Mouse (Mus musculus) heart, embryonic 13.5 days (tissue): Measurements from ENCODE around the gene 2200002J24Rik. TPM values are rescaled to one million over a fixed set of nuclear protein-coding genes. Genes with fewer than 3 reads are reported as not detected.

Source experiments
- ATAC-seq: fragments of 200-750 bp; cut with Nextera tagmentation; 2 replicates; pipeline ENCODE4 v1.8.0; 2017; ENCODE audit warnings: moderate TSS enrichment; ENCODE audit not compliant: insufficient number of reproducible peaks, low FRiP score, low TSS enrichment; ENCODE audit errors: extremely low read depth
- H3K27ac ChIP-seq: fragments of 300-500 bp; sonication (generic); replicated peaks from 2 replicates; pipeline ENCODE4 v1.5.1; 2015; ENCODE audit warnings: moderate library complexity, mild to moderate bottlenecking, inconsistent platforms
- H3K27me3 ChIP-seq: fragments of 300-500 bp; sonication (generic); replicated peaks from 2 replicates; pipeline ENCODE4 v1.6.1; 2015; ENCODE audit warnings: mild to moderate bottlenecking, inconsistent platforms
- H3K36me3 ChIP-seq: fragments of 300-500 bp; sonication (generic); 2 replicates; pipeline ENCODE4 v1.6.1; 2015; ENCODE audit warnings: mild to moderate bottlenecking, inconsistent platforms
- H3K4me1 ChIP-seq: fragments of 300-500 bp; sonication (generic); 2 replicates; pipeline ENCODE4 v1.6.1; 2015; ENCODE audit warnings: inconsistent platforms
- H3K4me2 ChIP-seq: fragments of 300-500 bp; sonication (generic); 2 replicates; pipeline ENCODE4 v1.6.1; 2015; ENCODE audit warnings: inconsistent platforms, mild to moderate bottlenecking, moderate library complexity
- H3K4me3 ChIP-seq: fragments of 300-500 bp; sonication (generic); 2 replicates; pipeline ENCODE4 v1.5.1; 2015; ENCODE audit warnings: moderate library complexity, mild to moderate bottlenecking, inconsistent platforms
- H3K9ac ChIP-seq: fragments of 300-500 bp; sonication (generic); 2 replicates; pipeline ENCODE4 v1.6.1; 2015; ENCODE audit warnings: inconsistent platforms, mild to moderate bottlenecking, moderate library complexity
- H3K9me3 ChIP-seq: fragments of 300-500 bp; sonication (generic); 2 replicates; pipeline ENCODE4 v1.6.1; 2016; ENCODE audit warnings: inconsistent platforms
- WGBS: fragments of 180-500 bp; shearing (Covaris S2); methylation state at CpG from one replicate; pipeline ENCODE4 v1.1.7; 2015; ENCODE audit warnings: mixed read lengths; 5-methylcytosine and 5-hydroxymethylcytosine counted together
- polyA plus RNA-seq: library from polyadenylated mRNA; unstranded; fragments of >200 nt; fragmentation: Nextera tagmentation; extraction: Ambion mirVana; gene quantifications from 2 replicates; pipeline ENCODE4 v1.2.1, GENCODE M21; 2015

2200002J24Rik gene
- 1.9 TPM in 2 replicates for polyA plus RNA-seq

DNA sequence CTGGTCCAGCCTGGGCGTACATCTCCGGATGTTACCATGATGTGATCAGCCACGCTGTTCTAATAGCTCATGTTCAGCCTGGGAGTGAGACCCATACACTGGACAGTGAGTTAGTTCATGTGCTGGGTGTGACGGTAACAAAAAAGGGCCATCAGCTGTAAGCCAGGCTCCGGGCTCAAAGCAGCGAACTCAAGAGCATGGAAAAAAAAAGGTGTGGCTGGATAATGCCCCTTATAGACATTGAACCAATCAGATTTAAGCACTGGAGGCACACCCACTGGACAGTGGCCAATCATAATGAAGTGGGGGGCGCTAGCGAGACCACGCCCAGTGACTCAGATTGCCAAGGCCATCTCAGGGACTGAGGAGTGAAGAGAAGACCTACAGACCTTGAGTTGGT, at the start of gene 2200002J24Rik:
TSS of gene 2200002J24Rik (plus strand) at position 338 of the 400 bp plus-strand sequence.
- peaks cover 17% of the 10 kb centered on the region for H3K4me1 ChIP-seq
- no peaks in the 10 kb centered on the region for H3K9me3 ChIP-seq
- ATAC-seq: no peak
- no peaks in the 10 kb centered on the region for H3K27me3 ChIP-seq
- H3K4me2 ChIP-seq: no peak within 1 kb of the TSS
- H3K27ac ChIP-seq: no peak within 1 kb of the TSS
- 38% methylated on average over 9 of the region's 9 CpGs for WGBS
- H3K4me3 ChIP-seq: no peak within 1 kb of the TSS
- no peak within 1 kb of the TSS for H3K9ac ChIP-seq
- H3K36me3 ChIP-seq: no peaks in the 10 kb centered on the region

- H3K4me3 ChIP-seq: peak within 1 kb of the TSS; percentile 97
- peak; percentile 98 for ATAC-seq
- H3K9ac ChIP-seq: peak within 1 kb of the TSS; percentile 98
- H3K27ac ChIP-seq: peak within 1 kb of the TSS; percentile 58
- H3K27me3 ChIP-seq: no peaks in the 10 kb centered on the region
- H3K9me3 ChIP-seq: no peaks in the 10 kb centered on the region
- peaks cover 72% of the 10 kb centered on the region for H3K36me3 ChIP-seq
- peak within 1 kb of the TSS; percentile 99 for H3K4me2 ChIP-seq
- H3K4me1 ChIP-seq: peaks cover 14% of the 10 kb centered on the region
- 1% methylated on average over 59 of the region's 59 CpGs for WGBS
Measured at GRCm38 (mm10) chr7:30649591-30650540, 48.9 kb upstream of the 2200002J24Rik start, which contains the start of gene Rbm42. Rbm42 (minus strand) TSS chr7:30650317.

DNA sequence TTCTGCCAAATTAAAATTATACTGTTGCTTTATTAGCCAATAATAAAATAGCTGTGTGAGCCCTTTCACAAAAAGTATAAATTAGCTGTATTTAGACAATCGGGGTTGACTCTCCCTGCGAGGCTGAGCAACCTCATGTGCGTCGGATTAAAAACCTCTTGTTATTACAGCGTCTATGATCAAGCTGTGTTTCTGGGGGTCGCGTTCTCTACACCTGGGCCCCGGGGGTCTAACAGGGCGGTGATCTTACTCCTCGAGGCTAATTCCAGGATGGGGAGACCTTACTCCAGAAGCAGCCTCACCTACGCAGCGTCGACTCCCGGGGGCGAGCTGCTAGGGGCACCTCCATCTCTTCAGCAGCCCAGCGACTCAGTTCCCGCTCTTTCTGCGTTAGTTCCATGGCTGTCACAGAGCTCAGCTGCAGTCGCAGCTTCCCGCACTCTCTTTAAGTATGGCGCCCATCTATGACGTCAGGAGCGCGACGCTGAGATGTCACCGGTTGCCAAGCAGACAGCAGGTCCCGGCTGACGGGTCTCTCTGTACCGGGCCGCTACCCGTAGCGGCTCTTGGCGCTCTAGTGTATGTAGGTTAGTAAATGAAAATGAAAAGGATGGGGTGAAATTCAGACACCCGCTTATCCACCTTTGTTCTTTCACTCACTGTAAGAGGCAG, 34.1 kb upstream of the 2200002J24Rik start, which contains the start of gene Haus5:
TSS of gene Haus5 (minus strand) at position 466 of the 672 bp plus-strand sequence.
- peak within 1 kb of the TSS; percentile 92 for H3K4me2 ChIP-seq
- peak within 1 kb of the TSS; percentile 38 for H3K27ac ChIP-seq
- H3K9ac ChIP-seq: peak within 1 kb of the TSS; percentile 94
- under 1% methylated on average over 34 of the region's 34 CpGs for WGBS
- no peaks in the 10 kb centered on the region for H3K9me3 ChIP-seq
- H3K27me3 ChIP-seq: peaks cover 7% of the 10 kb centered on the region
- peaks cover 13% of the 10 kb centered on the region for H3K4me1 ChIP-seq
- peak; percentile 86 for ATAC-seq
- H3K4me3 ChIP-seq: peak within 1 kb of the TSS; percentile 83
- H3K36me3 ChIP-seq: peaks cover 31% of the 10 kb centered on the region

- no peak; the same call in 1 of the 2 replicates for ATAC-seq
- Histone ChIP-seq H3K9me3 (no peaks in the 10 kb centered on the region), H3K27me3 (peaks cover 7% of the 10 kb centered on the region), H3K36me3 (peaks cover 24% of the 10 kb centered on the region), H3K9ac (peak overlapping the region; percentile 94), H3K4me3 (peak overlapping the region; percentile 83), H3K27ac (peak overlapping the region; percentile 38), H3K4me2 (peak overlapping the region; percentile 92), H3K4me1 (peaks cover 13% of the 10 kb centered on the region)
- WGBS: 3% methylated on average over 11 of the region's 11 CpGs
Measured at GRCm38 (mm10) chr7:30665321-30665720, 33.4 kb upstream of the 2200002J24Rik start.

DNA sequence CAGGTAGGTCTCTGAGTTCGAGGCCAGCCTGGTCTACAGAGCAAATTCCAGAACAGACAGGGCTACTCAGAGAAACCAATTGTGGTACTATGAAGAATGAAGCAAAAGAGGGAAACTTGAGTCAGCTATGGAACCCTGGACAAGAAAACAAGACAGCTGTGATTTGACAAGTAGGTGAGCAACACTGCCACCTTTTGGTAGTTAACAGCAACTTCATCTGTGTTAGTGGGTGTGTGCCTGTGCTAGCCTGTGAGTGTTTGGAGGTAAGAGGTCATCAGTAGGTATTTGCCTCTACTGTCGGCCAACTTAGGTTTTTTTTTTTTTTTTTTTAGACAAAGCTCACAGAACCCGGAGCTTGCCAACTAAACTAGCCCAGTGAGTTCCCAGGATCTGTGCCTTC, 29.5 kb upstream of the 2200002J24Rik start:
- peaks cover 9% of the 10 kb centered on the region for H3K27me3 ChIP-seq
- no peak overlapping the region for H3K4me2 ChIP-seq
- H3K27ac ChIP-seq: no peak overlapping the region
- 30% methylated on average over 3 of the region's 3 CpGs for WGBS
- peaks cover 9% of the 10 kb centered on the region for H3K4me1 ChIP-seq
- no peak overlapping the region for H3K4me3 ChIP-seq
- no peak for ATAC-seq
- H3K36me3 ChIP-seq: no peaks in the 10 kb centered on the region
- H3K9me3 ChIP-seq: no peaks in the 10 kb centered on the region
- H3K9ac ChIP-seq: no peak overlapping the region

DNA sequence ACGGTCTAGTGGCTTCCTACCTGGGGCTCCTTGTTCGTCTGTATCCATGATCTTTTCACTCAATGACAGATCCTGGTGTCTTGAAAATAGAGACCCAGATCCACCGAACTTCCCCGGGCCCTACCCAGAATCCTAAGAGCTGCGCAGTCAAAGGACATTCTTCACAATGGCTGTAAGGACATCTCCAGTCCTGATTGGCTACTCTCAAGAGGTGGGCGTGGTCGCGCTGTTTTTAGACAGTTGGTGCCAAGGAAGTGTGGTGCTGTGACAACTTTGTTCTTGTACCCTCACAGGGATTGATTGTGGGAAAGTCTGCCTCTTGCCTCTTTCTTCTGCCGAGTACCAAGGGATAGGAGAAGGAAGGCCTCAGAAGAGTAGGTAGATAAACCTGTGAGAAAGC, 27.2 kb upstream of the 2200002J24Rik start, which contains the start of gene Pmis2:
TSS of gene Pmis2 (minus strand) at position 126 of the 400 bp plus-strand sequence.
- 61% methylated on average over 9 of the region's 9 CpGs for WGBS
- no peak within 1 kb of the TSS for H3K9ac ChIP-seq
- no peaks in the 10 kb centered on the region for H3K36me3 ChIP-seq
- H3K4me3 ChIP-seq: no peak within 1 kb of the TSS
- no peak within 1 kb of the TSS for H3K27ac ChIP-seq
- peaks cover 9% of the 10 kb centered on the region for H3K27me3 ChIP-seq
- no peaks in the 10 kb centered on the region for H3K9me3 ChIP-seq
- no peak for ATAC-seq
- H3K4me1 ChIP-seq: no peaks in the 10 kb centered on the region
- no peak within 1 kb of the TSS for H3K4me2 ChIP-seq

- WGBS: 50% methylated on average over 5 of the region's 5 CpGs
- H3K27ac ChIP-seq: no peak overlapping the region
- H3K9me3 ChIP-seq: peaks cover 2% of the 10 kb centered on the region; the same call in 1 of the 2 replicates
- no peak for ATAC-seq
- H3K36me3 ChIP-seq: no peaks in the 10 kb centered on the region
- H3K9ac ChIP-seq: no peak overlapping the region
- 0 out of 2 replicates have a peak, but pooled peaks cover 3% of the 10 kb centered on the region for H3K27me3 ChIP-seq
- H3K4me2 ChIP-seq: no peak overlapping the region
- no peak overlapping the region for H3K4me3 ChIP-seq
- H3K4me1 ChIP-seq: no peaks in the 10 kb centered on the region
Measured at GRCm38 (mm10) chr7:30678263-30678975, 20.3 kb upstream of the 2200002J24Rik start.

DNA sequence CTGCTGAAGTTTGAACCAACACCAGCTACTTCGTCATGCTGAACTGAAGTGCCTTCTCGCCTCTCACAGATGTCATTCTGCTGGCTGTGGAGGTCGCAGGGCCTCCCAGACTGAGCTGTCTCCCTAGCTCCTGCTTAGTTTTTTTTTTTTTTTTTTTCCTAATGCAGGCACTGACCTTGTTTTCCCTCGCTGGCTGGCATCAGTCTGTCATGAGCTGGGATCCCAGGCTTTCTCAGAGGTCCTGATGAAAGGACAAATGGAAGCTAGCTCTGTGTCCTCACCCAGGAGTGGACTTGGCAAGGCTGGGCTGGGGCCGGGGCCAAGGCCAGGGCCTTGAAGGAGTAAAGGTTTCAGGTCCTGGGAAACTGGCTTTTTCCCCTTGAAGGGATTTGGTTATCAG, 16.8 kb upstream of the 2200002J24Rik start:
- Histone ChIP-seq H3K27me3 (peaks cover 6% of the 10 kb centered on the region; the same call in 1 of the 2 replicates), H3K9ac (no peak overlapping the region), H3K4me2 (no peak overlapping the region), H3K9me3 (peaks cover 2% of the 10 kb centered on the region; the same call in 1 of the 2 replicates), H3K36me3 (no peaks in the 10 kb centered on the region), H3K27ac (no peak overlapping the region), H3K4me1 (no peaks in the 10 kb centered on the region), H3K4me3 (no peak overlapping the region)
- WGBS: 35% methylated on average over 5 of the region's 5 CpGs
- ATAC-seq: no peak

GRCm38 (mm10) chr7:30683425-30683824, 15.3 kb upstream of the 2200002J24Rik start:
- H3K4me1 ChIP-seq: no peaks in the 10 kb centered on the region
- no peaks in the 10 kb centered on the region for H3K36me3 ChIP-seq
- peaks cover 14% of the 10 kb centered on the region; the same call in 1 of the 2 replicates for H3K27me3 ChIP-seq
- 55% methylated on average over 2 of the region's 2 CpGs for WGBS
- no peak overlapping the region for H3K9ac ChIP-seq
- H3K4me2 ChIP-seq: no peak overlapping the region
- H3K27ac ChIP-seq: no peak overlapping the region
- H3K4me3 ChIP-seq: no peak overlapping the region
- H3K9me3 ChIP-seq: no peaks in the 10 kb centered on the region
- ATAC-seq: no peak

DNA sequence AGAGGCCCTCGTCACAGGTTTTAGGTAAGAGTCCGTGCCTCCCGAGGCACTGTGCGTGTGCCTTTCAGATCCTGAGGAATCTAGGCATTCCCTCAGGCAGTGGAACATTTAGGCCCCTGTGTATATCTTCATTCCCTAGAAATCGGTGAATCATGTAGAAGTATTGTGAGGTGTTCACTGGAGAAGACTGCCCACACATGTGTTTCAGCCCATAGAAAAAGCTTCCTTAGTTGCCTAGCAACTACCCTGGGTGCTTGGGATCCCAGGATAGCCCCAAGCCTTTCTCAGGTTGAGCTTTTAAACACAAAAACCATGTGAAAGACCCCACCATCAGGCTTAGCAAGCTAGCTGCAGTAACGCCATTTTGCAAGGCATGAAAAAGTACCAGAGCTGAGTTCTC, 10.4 kb upstream of the 2200002J24Rik start:
- Histone ChIP-seq H3K4me1 (no peaks in the 10 kb centered on the region), H3K9me3 (no peaks in the 10 kb centered on the region), H3K4me3 (no peak overlapping the region), H3K36me3 (no peaks in the 10 kb centered on the region), H3K4me2 (no peak overlapping the region), H3K27ac (no peak overlapping the region), H3K27me3 (peaks cover 14% of the 10 kb centered on the region; the same call in 1 of the 2 replicates), H3K9ac (no peak overlapping the region)
- no peak for ATAC-seq
- WGBS: 70% methylated on average over 6 of the region's 6 CpGs
